Mouse (Mus musculus) cerebellum, postnatal 36 days (tissue): ENCODE measurements around the gene Gm13040.
"Not testable (repeated sequence)": the region's sequence is repeated elsewhere in the genome, so short reads cannot be mapped to it uniquely, and the experiment has no call there.

Experiments
- DNase-seq, 2 experiments: peaks; one replicate each; pipeline ENCODE4 v3.0.0; 2021 to 2022; ENCODE audit warnings: mixed read lengths in 2 of 2

The Gm13040 gene

GRCm38 (mm10) chr4:143535654-143536053 lies at the start of gene Gm13040:
TSS of gene Gm13040 (plus strand) at chr4:143535954.
- not testable (repeated sequence) for DNase-seq

- DNase-seq, result no peak
Observed at GRCm38 (mm10) chr4:143511043-143511442, 24.7 kb upstream of the Gm13040 start, which contains the start of gene Gm13043. TSS of gene Gm13043 (plus strand) at chr4:143511343.

- not testable (repeated sequence) for DNase-seq
Observed at GRCm38 (mm10) chr4:143551400-143551799, 15.6 kb downstream of the Gm13040 start, which contains the start of the genes BC080695 and Gm13057. TSS of gene BC080695 (plus strand) at chr4:143551700. TSS of gene Gm13057 (plus strand) at chr4:143551709.
